Comparison of ENCODE assay signal across 9 mouse cellular contexts in genomic region chr1:155212936-155213774, GRCm38 (mm10). TPM values are rescaled to one million over a fixed set of nuclear protein-coding genes. Genes with fewer than 3 reads are reported as not detected.
DNase-seq lines count a peak whose midpoint lies in the region; ATAC-seq lines count a peak whose summit lies in the region.
"Had no signal": no experiment of that assay in that cellular context is flagged by ENCODE, and none has a peak within 500 bp of the region (broad histone marks: within the 10 kb centered on the region; RNA-seq: fewer than 3 reads in every experiment).

No protein-coding gene starts in this region.

- no peaks in the 10 kb centered on the region for H3K27me3 ChIP-seq in kidney, embryonic 15.5 days
- no peaks in the 10 kb centered on the region for H3K27me3 ChIP-seq in neural tube, embryonic 14.5 days (ENCODE audit: control insufficient read depth, insufficient read depth, low read length)
- H3K27me3 ChIP-seq: liver, embryonic 15.5 days had no signal

- 17% methylated on average over 18 of the region's 18 CpGs for WGBS in kidney, embryonic 15.5 days
- 8% methylated on average over 18 of the region's 18 CpGs for WGBS in neural tube, embryonic 14.5 days

- H3K4me2 ChIP-seq in kidney, embryonic 15.5 days = 0 out of 2 replicates have a peak overlapping the region, but pooled peaks have one; percentile 12
- H3K4me2 ChIP-seq in neural tube, embryonic 14.5 days (ENCODE audit: low read depth, low read length) = no peak overlapping the region
- H3K4me2 ChIP-seq: liver, embryonic 15.5 days had no signal

- intact Hi-C loops in gastrocnemius, postnatal 14 days (cut with DNase I; ENCODE audit: low total_unique reads) = no loop called here

- DNase-seq in cerebellum, postnatal 14 days = peak; percentile 79 to 81
- no peak for DNase-seq in cerebellum, adult 18-20 months
- DNase-seq in adrenal gland, postnatal 10 days = peak; percentile 67
- peak; percentile 56 for DNase-seq in gastrocnemius, postnatal 14 days
- DNase-seq in cerebellum, adult 11 months = no peak
- DNase-seq in urinary bladder, postnatal 10 days (ENCODE audit: low spot score) = no peak

- H3K36me3 ChIP-seq in kidney, embryonic 15.5 days = 0 out of 2 replicates have a peak, but pooled peaks cover 5% of the 10 kb centered on the region
- H3K36me3 ChIP-seq in neural tube, embryonic 14.5 days (ENCODE audit: control insufficient read depth, insufficient read depth, low read length) = no peaks in the 10 kb centered on the region
- H3K36me3 ChIP-seq: liver, embryonic 15.5 days had no signal

- peak; percentile 13; the same call in 1 of the 2 replicates for ATAC-seq in kidney, embryonic 15.5 days (replicated peaks; ENCODE audit: low FRiP score)
- peak; percentile 3 for ATAC-seq in neural tube, embryonic 14.5 days (ENCODE audit: low read depth)

- H3K9me3 ChIP-seq in kidney, embryonic 15.5 days (replicated peaks) = no peaks in the 10 kb centered on the region
- no peaks in the 10 kb centered on the region for H3K9me3 ChIP-seq in neural tube, embryonic 14.5 days (ENCODE audit: control insufficient read depth, low read length)
- H3K9me3 ChIP-seq: liver, embryonic 15.5 days had no signal

- H3K27ac ChIP-seq in kidney, embryonic 15.5 days = peak overlapping the region; percentile 67
- H3K27ac ChIP-seq in neural tube, embryonic 14.5 days (ENCODE audit: low read depth, low read length) = peak overlapping the region; percentile 72
- H3K27ac ChIP-seq: liver, embryonic 15.5 days had no signal

- H3K4me3 ChIP-seq in kidney, embryonic 15.5 days (replicated peaks) = no peak overlapping the region
- H3K4me3 ChIP-seq in neural tube, embryonic 14.5 days (ENCODE audit: low read depth, low read length) = no peak overlapping the region
- H3K4me3 ChIP-seq: liver, embryonic 15.5 days had no signal

- H3K9ac ChIP-seq in kidney, embryonic 15.5 days = 0 out of 2 replicates have a peak overlapping the region, but pooled peaks have one; percentile 0
- 0 out of 2 replicates have a peak overlapping the region, but pooled peaks have one; percentile 22 for H3K9ac ChIP-seq in neural tube, embryonic 14.5 days (replicated peaks; ENCODE audit: low read depth, low read length)
- H3K9ac ChIP-seq: liver, embryonic 15.5 days had no signal

- peaks cover 76% of the 10 kb centered on the region for H3K4me1 ChIP-seq in kidney, embryonic 15.5 days
- peaks cover 23% of the 10 kb centered on the region for H3K4me1 ChIP-seq in neural tube, embryonic 14.5 days (ENCODE audit: control insufficient read depth, insufficient read depth, low read length)
- H3K4me1 ChIP-seq: liver, embryonic 15.5 days had no signal

RNA-seq across cellular contexts. Expression of gene BC034090, which starts 31.1 kb away (rescaled TPM):
- total RNA-seq in adrenal gland, postnatal 10 days (2021) = 10 to 100 TPM; 22.3 to 26.2 TPM
- total RNA-seq in gastrocnemius, postnatal 14 days (2021) = 1 to 10 TPM; 3.8 to 4.3 TPM
- polyA plus RNA-seq in kidney, embryonic 15.5 days (2015; fragmentation: Nextera tagmentation; extraction: Ambion mirVana) = 7.0 and 7.2 TPM in 2 replicates
- polyA plus RNA-seq in neural tube, embryonic 14.5 days (2014; fragmentation: Nextera tagmentation; extraction: Ambion mirVana) = 3.8 and 4.1 TPM in 2 replicates

RNA-seq across cellular contexts. Expression of gene Stx6, which starts 54.6 kb away (rescaled TPM):
- total RNA-seq in adrenal gland, postnatal 10 days (2021) = 10 to 100 TPM; 47.9 to 65.0 TPM
- total RNA-seq in gastrocnemius, postnatal 14 days (2021) = 10 to 100 TPM; 14.4 to 20.8 TPM
- 65.5 and 82.4 TPM in 2 replicates for polyA plus RNA-seq in kidney, embryonic 15.5 days (2015; fragmentation: Nextera tagmentation; extraction: Ambion mirVana)
- polyA plus RNA-seq in neural tube, embryonic 14.5 days (2014; fragmentation: Nextera tagmentation; extraction: Ambion mirVana) = 116 and 121 TPM in 2 replicates

Comparison
In these comparisons a context has a peak if more than half of its experiments do, and no peak if none do; other contexts are left out.
1. DNase-seq: peak in cerebellum, postnatal 14 days (2 of 2), adrenal gland, postnatal 10 days (single experiment) and gastrocnemius, postnatal 14 days (single experiment); none in cerebellum, adult 18-20 months (0 of 2), cerebellum, adult 11 months (single experiment) and urinary bladder, postnatal 10 days (single experiment).
2. RNA of gene BC034090, which starts 31.1 kb away (total RNA-seq): 22.3 to 26.2 TPM in adrenal gland, postnatal 10 days; 3.8 to 4.3 TPM in gastrocnemius, postnatal 14 days; every median in the first group is over 4 times any median in the second.